Mouse (Mus musculus): ENCODE data around the gene 2810004N23Rik.

- TF ChIP-seq POLR2A (IDR thresholded peaks at IDR 0.05; ENCODE audit: low read depth, low read length) (no peak), CTCF (IDR thresholded peaks at IDR 0.05; ENCODE audit: extremely low read depth, insufficient read length, insufficient replicate concordance, low read depth, low read length) (no peak)
Observed at GRCm38 (mm10) chr8:124888385-124888784, 25.5 kb upstream of the 2810004N23Rik start.

Measured in small intestine, adult 2 months (tissue).